Mouse (Mus musculus) fat pad, adult 2 months (tissue): ENCODE results near the gene Zfp111.

ENCODE experiments used
- DNase-seq: peaks from one replicate; pipeline ENCODE4 v3.0.0-alpha.2; 2011; ENCODE audit warnings: low read depth, low spot score; ENCODE audit errors: extremely low read depth

Zfp111 gene

DNA sequence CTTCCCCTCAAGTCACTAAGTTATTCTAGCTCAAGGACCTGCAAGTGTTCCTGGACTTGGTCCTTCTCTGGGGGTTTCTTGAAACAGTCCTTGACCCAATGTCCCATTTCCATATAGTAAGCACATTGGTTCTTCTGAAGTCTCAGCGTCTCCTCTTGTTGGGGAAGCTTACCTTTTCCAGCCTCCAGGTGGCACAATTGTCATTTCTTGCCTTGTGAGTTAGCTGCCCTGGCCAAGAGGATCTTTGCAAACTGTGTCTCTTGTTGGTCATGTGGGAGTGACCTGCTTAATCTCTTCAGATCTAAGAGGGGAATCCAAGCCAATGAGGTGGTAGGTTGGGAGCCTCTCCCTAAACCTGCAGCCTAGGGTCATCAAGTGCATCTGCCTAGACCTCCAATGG is 58.0 kb downstream of the Zfp111 start:
- no peak for DNase-seq
